Mouse (Mus musculus) kidney, embryonic 14.5 days (tissue): ENCODE measurements around the gene Pyroxd2. TPM values are rescaled to one million over a fixed set of nuclear protein-coding genes. Genes with fewer than 3 reads are reported as not detected.
"Not testable (repeated sequence)": the region's sequence is repeated elsewhere in the genome, so short reads cannot be mapped to it uniquely, and the experiment has no call there.

Experiments used
- ATAC-seq: fragments of 200-750 bp; cut with Nextera tagmentation; 2 replicates; pipeline ENCODE4 v1.8.0; 2017; ENCODE audit warnings: moderate number of reproducible peaks, mild to moderate bottlenecking, moderate TSS enrichment, moderate library complexity; ENCODE audit not compliant: low FRiP score, low TSS enrichment
- H3K27ac ChIP-seq: fragments of 300-500 bp; sonication (generic); 2 replicates; pipeline ENCODE4 v1.5.1; 2014; ENCODE audit warnings: low read depth, mild to moderate bottlenecking, low read length, moderate library complexity, mixed read lengths
- H3K27me3 ChIP-seq: fragments of 300-500 bp; sonication (generic); 2 replicates; pipeline ENCODE4 v1.6.1; 2014; ENCODE audit warnings: mild to moderate bottlenecking, low read length; ENCODE audit not compliant: control insufficient read depth, insufficient read depth
- H3K36me3 ChIP-seq: fragments of 300-500 bp; sonication (generic); 2 replicates; pipeline ENCODE4 v1.6.1; 2014; ENCODE audit warnings: low read length, mixed read lengths; ENCODE audit not compliant: control insufficient read depth, insufficient read depth
- H3K4me1 ChIP-seq: fragments of 300-500 bp; sonication (generic); 2 replicates; pipeline ENCODE4 v1.6.1; 2014; ENCODE audit warnings: low read length, mixed read lengths; ENCODE audit not compliant: control insufficient read depth, insufficient read depth
- H3K4me2 ChIP-seq: fragments of 300-500 bp; sonication (generic); replicated peaks from 2 replicates; pipeline ENCODE4 v1.6.1; 2014; ENCODE audit warnings: low read depth, mild to moderate bottlenecking, low read length
- H3K4me3 ChIP-seq: fragments of 300-500 bp; sonication (generic); 2 replicates; pipeline ENCODE4 v1.5.1; 2014; ENCODE audit warnings: mild to moderate bottlenecking, low read length
- H3K9ac ChIP-seq: fragments of 300-500 bp; sonication (generic); 2 replicates; pipeline ENCODE4 v1.6.1; 2014; ENCODE audit warnings: low read depth, mild to moderate bottlenecking, low read length, moderate library complexity
- H3K9me3 ChIP-seq: fragments of 300-500 bp; sonication (generic); 2 replicates; pipeline ENCODE4 v1.6.1; 2016; ENCODE audit warnings: low read length; ENCODE audit not compliant: control insufficient read depth
- WGBS: fragments of 180-500 bp; shearing (Covaris S2); extraction: QIAGEN DNeasy Blood & Tissue Kit; methylation state at CpG from one replicate; pipeline ENCODE4 v1.1.7; 2014; 5-methylcytosine and 5-hydroxymethylcytosine counted together
- polyA plus RNA-seq: library from polyadenylated mRNA; unstranded; fragments of >200 nt; fragmentation: Nextera tagmentation; extraction: Ambion mirVana; gene quantifications from 2 replicates; pipeline ENCODE4 v1.2.1, GENCODE M21; 2014

Pyroxd2 gene
- polyA plus RNA-seq, 1 experiment from 2014 or later, result 3.0 TPM

- Histone ChIP-seq H3K27ac (no peak overlapping the region), H3K4me3 (no peak overlapping the region), H3K4me2 (no peak overlapping the region), H3K36me3 (no peaks in the 10 kb centered on the region), H3K4me1 (0 out of 2 replicates have a peak, but pooled peaks cover 5% of the 10 kb centered on the region), H3K9me3 (no peaks in the 10 kb centered on the region), H3K9ac (no peak overlapping the region), H3K27me3 (no peaks in the 10 kb centered on the region)
- ATAC-seq, result no peak
- 95% methylated on average over 1 of the region's 1 CpGs for WGBS
Observed at GRCm38 (mm10) chr19:42690256-42690655, 62.3 kb downstream of the Pyroxd2 start.

GRCm38 (mm10) chr19:42689786-42690185 is 62.8 kb downstream of the Pyroxd2 start:
- Histone ChIP-seq H3K36me3 (no peaks in the 10 kb centered on the region), H3K4me1 (0 out of 2 replicates have a peak, but pooled peaks cover 5% of the 10 kb centered on the region), H3K27ac (no peak overlapping the region), H3K4me2 (no peak overlapping the region), H3K27me3 (no peaks in the 10 kb centered on the region), H3K9ac (no peak overlapping the region), H3K4me3 (no peak overlapping the region), H3K9me3 (no peaks in the 10 kb centered on the region)
- ATAC-seq, result no peak
- 69% methylated on average over 4 of the region's 4 CpGs for WGBS

- Histone ChIP-seq H3K27ac (no peak overlapping the region), H3K36me3 (no peaks in the 10 kb centered on the region), H3K4me3 (no peak overlapping the region), H3K4me2 (no peak overlapping the region), H3K4me1 (0 out of 2 replicates have a peak, but pooled peaks cover under 1% of the 10 kb centered on the region), H3K27me3 (no peaks in the 10 kb centered on the region), H3K9me3 (no peaks in the 10 kb centered on the region), H3K9ac (no peak overlapping the region)
- ATAC-seq, result no peak
- WGBS, result 89% methylated on average over 11 of the region's 11 CpGs
Observed at GRCm38 (mm10) chr19:42689321-42689720, 63.3 kb downstream of the Pyroxd2 start.

DNA sequence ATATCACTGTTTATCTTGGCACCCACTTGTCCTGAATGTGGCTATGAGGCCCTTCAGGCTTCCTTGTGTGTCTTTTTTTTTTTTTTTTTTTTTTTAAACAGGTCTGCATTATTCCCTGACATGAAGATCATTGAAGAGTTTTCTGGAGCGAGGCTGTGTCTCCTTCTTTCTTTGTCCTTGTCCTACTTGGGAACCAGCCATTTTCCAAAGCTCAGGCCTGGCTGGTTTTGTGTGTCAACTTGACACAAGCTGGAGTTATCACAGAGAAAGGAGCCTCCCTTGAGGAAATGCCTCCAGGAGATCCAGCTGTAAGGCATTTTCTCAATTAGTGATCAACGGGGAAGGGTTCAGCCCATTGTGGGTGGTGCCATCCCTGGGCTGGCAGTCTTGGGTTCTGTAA is 69.8 kb downstream of the Pyroxd2 start:
- H3K9ac ChIP-seq, H3K27me3 ChIP-seq, ATAC-seq, H3K4me3 ChIP-seq, H3K27ac ChIP-seq, H3K9me3 ChIP-seq, H3K4me1 ChIP-seq, H3K36me3 ChIP-seq, H3K4me2 ChIP-seq: not testable (repeated sequence)
- 68% methylated on average over 2 of the region's 2 CpGs for WGBS

- WGBS, result 39% methylated on average over 10 of the region's 10 CpGs
- ATAC-seq, result no peak
Observed at GRCm38 (mm10) chr19:42678191-42678590, 74.4 kb downstream of the Pyroxd2 start.

GRCm38 (mm10) chr19:42677452-42677851 is 75.1 kb downstream of the Pyroxd2 start:
- Histone ChIP-seq H3K9ac (no peak overlapping the region), H3K27me3 (no peaks in the 10 kb centered on the region), H3K27ac (no peak overlapping the region), H3K9me3 (no peaks in the 10 kb centered on the region), H3K4me2 (no peak overlapping the region), H3K36me3 (no peaks in the 10 kb centered on the region), H3K4me1 (0 out of 2 replicates have a peak, but pooled peaks cover 5% of the 10 kb centered on the region), H3K4me3 (no peak overlapping the region)
- 88% methylated on average over 3 of the region's 3 CpGs for WGBS
- no peak for ATAC-seq

More at GRCm38 (mm10) chr19:42678191-42678590, 74.4 kb downstream of the Pyroxd2 start:
- Histone ChIP-seq H3K9ac (no peak overlapping the region), H3K4me3 (no peak overlapping the region), H3K9me3 (no peaks in the 10 kb centered on the region), H3K27ac (no peak overlapping the region), H3K4me2 (no peak overlapping the region), H3K36me3 (no peaks in the 10 kb centered on the region), H3K27me3 (no peaks in the 10 kb centered on the region), H3K4me1 (0 out of 2 replicates have a peak, but pooled peaks cover 1% of the 10 kb centered on the region)

DNA sequence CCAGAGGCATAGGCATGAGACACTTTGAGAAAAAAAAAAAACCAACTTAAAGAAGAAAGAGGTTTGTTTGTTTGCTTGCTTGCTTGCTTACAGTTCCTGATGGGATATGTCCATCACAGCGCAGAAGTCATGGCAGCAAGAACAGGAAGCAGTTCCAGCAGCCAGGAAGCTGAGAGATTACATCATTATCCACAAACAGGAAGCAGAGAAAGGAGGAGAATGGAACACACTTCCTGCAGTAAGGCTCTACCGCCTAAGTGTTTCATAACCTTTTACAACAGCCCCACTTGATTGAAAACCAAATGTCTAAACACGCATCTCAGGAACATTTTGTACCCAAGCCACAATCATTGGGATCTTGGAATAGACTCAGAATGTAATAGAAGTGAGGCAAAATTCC is 75.6 kb downstream of the Pyroxd2 start:
- H3K4me2 ChIP-seq, result no peak overlapping the region
- H3K9me3 ChIP-seq, result no peaks in the 10 kb centered on the region
- no peaks in the 10 kb centered on the region for H3K27me3 ChIP-seq
- no peak overlapping the region for H3K27ac ChIP-seq
- no peaks in the 10 kb centered on the region for H3K36me3 ChIP-seq
- no peak overlapping the region for H3K9ac ChIP-seq
- no peak overlapping the region for H3K4me3 ChIP-seq
- ATAC-seq, result no peak
- 89% methylated on average over 3 of the region's 3 CpGs for WGBS
- 0 out of 2 replicates have a peak, but pooled peaks cover 5% of the 10 kb centered on the region for H3K4me1 ChIP-seq

Other genes with a start within 250 kb of the Pyroxd2 start
- 18.3 and 22.7 TPM in 2 replicates for gene R3hcc1l, start 234.0 kb downstream of the Pyroxd2 start, polyA plus RNA-seq
- gene Loxl4, start 140.0 kb downstream of the Pyroxd2 start, polyA plus RNA-seq, result 0.93 and 1.9 TPM in 2 replicates
- gene Hps1, start 27.2 kb upstream of the Pyroxd2 start, polyA plus RNA-seq, result 10.0 and 12.1 TPM in 2 replicates